Mouse (Mus musculus) lung, embryonic 16.5 days (tissue): ENCODE measurements around the gene E030018B13Rik. TPM values are rescaled to one million over a fixed set of nuclear protein-coding genes. Genes with fewer than 3 reads are reported as not detected.

Source experiments
- ATAC-seq: fragments of 200-750 bp; cut with Nextera tagmentation; 2 replicates; pipeline ENCODE4 v1.8.0; 2017; ENCODE audit warnings: low read depth, mild to moderate bottlenecking, moderate library complexity
- H3K27ac ChIP-seq: fragments of 300-500 bp; sonication (generic); 2 replicates; pipeline ENCODE4 v1.5.1; 2014; ENCODE audit warnings: mild to moderate bottlenecking, control low read depth, low read length
- H3K27me3 ChIP-seq: fragments of 300-500 bp; sonication (generic); 2 replicates; pipeline ENCODE4 v1.6.1; 2014; ENCODE audit warnings: low read depth, low read length, mixed read lengths; ENCODE audit not compliant: control insufficient read depth, insufficient read depth
- H3K36me3 ChIP-seq: fragments of 300-500 bp; sonication (generic); 2 replicates; pipeline ENCODE4 v1.6.1; 2014; ENCODE audit warnings: low read length; ENCODE audit not compliant: control insufficient read depth, insufficient read depth
- H3K4me1 ChIP-seq: fragments of 300-500 bp; sonication (generic); replicated peaks from 2 replicates; pipeline ENCODE4 v1.6.1; 2014; ENCODE audit warnings: low read length, mixed read lengths; ENCODE audit not compliant: control insufficient read depth, insufficient read depth
- H3K4me2 ChIP-seq: fragments of 300-500 bp; sonication (generic); 2 replicates; pipeline ENCODE4 v1.6.1; 2014; ENCODE audit warnings: low read depth, low read length, control low read depth
- H3K4me3 ChIP-seq: fragments of 300-500 bp; sonication (generic); 2 replicates; pipeline ENCODE4 v1.5.1; 2014; ENCODE audit warnings: mild to moderate bottlenecking, low read length, control low read depth
- H3K9ac ChIP-seq: fragments of 300-500 bp; sonication (generic); 2 replicates; pipeline ENCODE4 v1.6.1; 2014; ENCODE audit warnings: low read length, control low read depth
- H3K9me3 ChIP-seq: fragments of 300-500 bp; sonication (generic); 2 replicates; pipeline ENCODE4 v1.6.1; 2016; ENCODE audit warnings: low read length; ENCODE audit not compliant: control insufficient read depth
- whole genome bisulfite sequencing: fragments of 180-500 bp; shearing (Covaris S2); extraction: QIAGEN DNeasy Blood & Tissue Kit; methylation state at CpG from one replicate; pipeline ENCODE4 v1.1.7; 2014; 5-methylcytosine and 5-hydroxymethylcytosine counted together
- polyA plus RNA-seq: library from polyadenylated mRNA; unstranded; fragments of >200 nt; fragmentation: Nextera tagmentation; extraction: Ambion mirVana; gene quantifications from 2 replicates; pipeline ENCODE4 v1.2.1, GENCODE M21; 2015

E030018B13Rik gene
- polyA plus RNA-seq, 1 experiment from 2014 or later = not detected

GRCm38 (mm10) chr7:63964121-63964520 lies 47.5 kb downstream of the E030018B13Rik start:
- no peak overlapping the region for H3K27ac ChIP-seq
- ATAC-seq = no peak
- H3K36me3 ChIP-seq = no peaks in the 10 kb centered on the region
- no peaks in the 10 kb centered on the region for H3K9me3 ChIP-seq
- no peak overlapping the region for H3K9ac ChIP-seq
- no peak overlapping the region for H3K4me2 ChIP-seq
- 74% methylated on average over 6 of the region's 6 CpGs for WGBS
- no peaks in the 10 kb centered on the region for H3K27me3 ChIP-seq
- H3K4me3 ChIP-seq = no peak overlapping the region
- H3K4me1 ChIP-seq = peaks cover 9% of the 10 kb centered on the region

- Histone ChIP-seq H3K9me3 (no peaks in the 10 kb centered on the region), H3K4me1 (peaks cover 9% of the 10 kb centered on the region), H3K9ac (no peak overlapping the region), H3K27ac (no peak overlapping the region), H3K4me2 (no peak overlapping the region), H3K4me3 (no peak overlapping the region), H3K36me3 (no peaks in the 10 kb centered on the region), H3K27me3 (no peaks in the 10 kb centered on the region)
- peak; percentile 51; the same call in 1 of the 2 replicates for ATAC-seq
- WGBS = 56% methylated on average over 2 of the region's 2 CpGs
Observed at GRCm38 (mm10) chr7:63965135-63965534, 48.5 kb downstream of the E030018B13Rik start.

DNA sequence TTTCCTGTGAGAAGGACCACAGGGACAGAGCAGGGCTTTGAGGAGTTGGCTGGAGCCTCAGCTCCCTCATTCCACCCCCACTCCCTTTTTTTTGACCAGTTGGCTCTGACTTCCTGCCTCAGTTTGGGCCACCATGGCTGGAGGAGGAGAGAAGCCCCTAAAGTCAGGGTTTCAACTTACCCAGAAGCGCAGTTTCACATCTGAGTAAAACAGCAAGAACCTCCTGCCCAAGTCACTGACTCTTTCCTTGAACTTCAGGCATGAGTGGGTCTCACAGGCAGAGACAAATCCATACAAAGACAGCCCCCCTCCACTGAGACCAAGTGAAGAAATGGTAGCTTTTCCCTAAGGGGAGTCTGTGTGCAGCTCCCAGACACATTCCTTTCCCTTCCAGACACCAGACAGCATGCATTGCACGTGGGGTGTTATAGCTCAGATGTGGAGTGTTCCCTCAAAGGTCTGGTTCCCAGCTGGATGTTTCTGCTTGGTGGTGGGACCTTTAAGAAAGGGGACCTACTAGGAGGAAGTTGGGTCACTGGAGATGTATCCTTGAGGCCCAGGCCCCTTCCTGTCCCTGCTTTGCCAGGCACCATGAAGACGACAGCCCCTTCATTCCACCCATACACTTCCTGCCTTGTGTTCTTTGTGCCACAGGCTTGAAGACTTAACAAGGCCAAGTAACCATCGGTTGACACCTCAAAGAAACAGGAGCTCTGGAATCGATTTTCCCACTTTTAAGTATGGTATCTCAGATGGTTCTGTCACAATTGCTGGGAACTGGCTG lies 49.2 kb downstream of the E030018B13Rik start:
- Histone ChIP-seq H3K27ac (peak overlapping the region; percentile 31; the same call in 1 of the 2 replicates), H3K9me3 (no peaks in the 10 kb centered on the region), H3K9ac (0 out of 2 replicates have a peak overlapping the region, but pooled peaks have one; percentile 20), H3K4me3 (no peak overlapping the region), H3K36me3 (no peaks in the 10 kb centered on the region), H3K4me1 (peaks cover 9% of the 10 kb centered on the region), H3K4me2 (no peak overlapping the region), H3K27me3 (no peaks in the 10 kb centered on the region)
- ATAC-seq = no peak
- 59% methylated on average over 5 of the region's 5 CpGs for WGBS

GRCm38 (mm10) chr7:63969941-63970340 lies 53.3 kb downstream of the E030018B13Rik start:
- no peaks in the 10 kb centered on the region for H3K9me3 ChIP-seq
- H3K36me3 ChIP-seq = no peaks in the 10 kb centered on the region
- no peak overlapping the region for H3K4me3 ChIP-seq
- no peak overlapping the region for H3K9ac ChIP-seq
- ATAC-seq = no peak
- no peaks in the 10 kb centered on the region for H3K27me3 ChIP-seq
- H3K27ac ChIP-seq = no peak overlapping the region
- H3K4me1 ChIP-seq = peaks cover 9% of the 10 kb centered on the region
- no peak overlapping the region for H3K4me2 ChIP-seq
- 85% methylated on average over 3 of the region's 3 CpGs for whole genome bisulfite sequencing

Other genes with a start within 250 kb of the E030018B13Rik start
- 39.0 and 40.1 TPM in 2 replicates for gene Klf13, start 22.1 kb downstream of the E030018B13Rik start, polyA plus RNA-seq
- gene Trpm1, start 237.0 kb downstream of the E030018B13Rik start, polyA plus RNA-seq = 0.10 TPM in 1 of 2 replicates, not detected in the other